Mouse (Mus musculus) kidney, adult 2 months (tissue): ENCODE results near the gene Gm1673.

ENCODE experiments used
- CTCF ChIP-seq: fragments of 200-500 bp; conservative IDR thresholded peaks from 2 replicates; pipeline ENCODE4 v1.5.1; 2011; ENCODE audit warnings: low read depth, mild to moderate bottlenecking, control low read depth, low read length, moderate library complexity, mixed read lengths; ENCODE audit not compliant: insufficient read depth, insufficient read length
- POLR2A ChIP-seq: fragments of 200-500 bp; IDR thresholded peaks from one replicate; pipeline ENCODE4 v1.6.1; 2011; ENCODE audit warnings: low read depth, low read length, control low read depth

- TF ChIP-seq POLR2A: no peak
- TF ChIP-seq CTCF: no peak
These were observed 31.4 kb downstream of the Gm1673 start for GRCm38 (mm10) chr5:34014652-34015051.
